Mouse (Mus musculus): ENCODE measurements at regions not wholly inside any gene's neighbourhood (a gene's known extent, or its start where the extent isn't known, plus 50 kb on each side); places are given as distances from the start of the nearest gene placed in this dataset.

DNA sequence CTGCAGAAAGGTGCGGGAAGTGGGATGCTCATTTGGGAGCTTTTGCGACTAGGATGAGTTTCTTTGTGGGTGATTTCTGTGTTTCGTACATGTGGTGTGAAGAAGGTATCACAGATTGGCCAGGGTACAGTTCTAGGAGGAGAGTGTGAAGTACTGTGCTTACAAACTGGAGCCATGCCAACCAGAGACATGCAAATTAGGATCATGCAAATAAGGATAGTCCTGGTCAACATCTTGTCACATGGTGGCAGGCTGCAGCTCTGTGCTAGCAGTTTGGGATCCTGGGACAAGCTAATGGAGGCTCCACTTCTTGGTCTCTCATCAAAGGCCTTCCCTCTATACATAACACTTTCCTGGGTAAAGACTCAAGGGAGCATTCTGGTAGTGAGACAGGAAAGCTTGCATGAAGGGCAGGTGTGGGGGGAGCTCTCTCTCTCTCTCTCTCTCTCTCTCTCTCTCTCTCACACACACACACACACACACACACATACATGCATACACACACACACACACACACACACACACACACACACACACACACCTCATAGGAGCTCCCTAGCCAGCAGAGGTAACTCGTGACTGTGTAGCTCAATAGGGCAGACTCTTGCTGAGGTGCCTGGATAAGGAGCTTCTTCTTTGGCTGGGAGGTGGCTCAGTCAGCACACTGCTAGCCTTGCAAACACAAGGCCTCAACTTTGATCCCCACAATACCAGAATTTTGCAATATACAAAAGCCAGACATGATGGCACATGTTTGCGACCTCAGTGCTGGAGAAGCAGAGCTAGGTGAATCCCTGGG is 177.1 kb upstream of the Ctnnb1 start:
- ATAC-seq (replicated peaks; ENCODE audit: insufficient number of reproducible peaks, low FRiP score, low TSS enrichment, poor library complexity, severe bottlenecking), result no peak

DNA sequence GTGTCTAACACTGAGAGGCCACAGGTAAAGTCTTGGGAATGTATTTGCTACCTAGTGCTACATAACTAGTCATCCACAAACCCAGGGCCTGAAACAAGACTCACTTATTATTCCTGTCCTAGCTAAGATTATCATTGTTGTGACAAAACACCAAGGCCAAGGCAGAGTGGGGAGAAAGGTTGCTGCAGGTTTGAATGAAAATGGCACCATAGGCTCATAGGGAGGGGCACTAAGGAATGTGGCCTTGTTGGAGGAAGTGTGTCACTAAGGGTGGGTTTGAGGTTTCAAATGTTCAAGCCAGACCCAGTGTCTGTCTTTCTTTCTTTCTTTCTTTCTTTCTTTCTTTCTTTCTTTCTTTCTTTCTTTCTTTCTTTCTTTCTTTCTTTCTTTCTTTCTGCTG is 174.9 kb upstream of the Ctnnb1 start:
- no peak for ATAC-seq (replicated peaks; ENCODE audit: insufficient number of reproducible peaks, low FRiP score, low TSS enrichment, poor library complexity, severe bottlenecking)

DNA sequence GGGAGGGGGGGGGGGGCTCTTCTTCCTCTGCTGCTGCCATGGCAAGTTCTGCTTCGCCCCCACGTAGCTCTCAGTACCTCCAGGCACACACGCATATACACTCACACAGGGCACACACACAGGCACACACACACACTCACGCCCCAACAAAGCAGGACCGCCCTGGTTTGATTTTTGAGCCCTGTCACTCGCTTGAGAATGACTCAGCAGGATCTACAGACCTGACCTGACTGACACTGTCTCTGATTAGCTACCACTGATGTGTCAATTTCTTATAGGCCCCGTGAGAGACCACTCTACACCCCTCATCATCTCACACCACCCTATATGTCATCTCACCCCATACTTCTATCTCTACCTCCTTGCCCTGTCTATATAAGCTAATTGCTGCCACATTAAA is 173.5 kb upstream of the Ctnnb1 start:
- ATAC-seq (replicated peaks; ENCODE audit: insufficient number of reproducible peaks, low FRiP score, low TSS enrichment, poor library complexity, severe bottlenecking), result no peak

DNA sequence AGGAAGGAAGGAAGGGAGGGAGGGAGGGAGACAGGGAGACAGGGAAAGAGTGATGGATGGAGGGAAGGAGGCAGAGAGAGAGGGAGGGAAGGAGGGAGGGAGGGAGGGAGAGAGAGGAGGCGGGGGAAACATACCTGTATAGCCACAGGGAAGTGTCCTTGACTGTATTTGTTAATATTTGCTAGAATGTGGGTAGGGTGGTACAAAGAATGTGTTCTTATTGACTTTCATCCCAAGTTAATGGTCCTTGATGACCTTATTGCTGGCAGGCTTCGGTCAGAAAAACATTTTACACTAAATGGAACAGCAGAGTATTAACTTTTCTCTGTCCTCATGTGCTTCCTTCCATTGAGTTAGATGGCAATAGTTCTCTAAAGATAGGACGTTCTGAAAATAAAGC is 171.0 kb upstream of the Ctnnb1 start:
- no peak for ATAC-seq (replicated peaks; ENCODE audit: insufficient number of reproducible peaks, low FRiP score, low TSS enrichment, poor library complexity, severe bottlenecking)

DNA sequence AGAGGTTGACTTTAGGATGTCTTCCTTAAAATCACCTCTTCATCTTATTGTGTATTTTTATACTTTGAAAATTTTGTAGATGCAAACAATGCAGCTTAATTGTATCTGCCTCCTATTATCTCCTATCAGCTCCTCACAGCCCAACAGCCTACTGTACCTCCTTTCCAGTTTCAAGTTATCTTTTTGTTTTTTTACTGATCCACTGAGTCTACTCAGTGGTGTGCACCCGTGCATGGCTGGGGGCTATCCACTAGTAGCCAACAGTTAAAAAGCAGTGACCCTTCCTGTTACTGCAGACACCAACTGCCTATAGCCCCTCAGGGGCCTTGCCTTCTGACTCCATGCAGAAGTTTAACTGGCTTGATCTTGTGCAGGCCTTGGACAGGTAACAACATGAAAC is 170.4 kb upstream of the Ctnnb1 start:
- no peak for ATAC-seq (replicated peaks; ENCODE audit: insufficient number of reproducible peaks, low FRiP score, low TSS enrichment, poor library complexity, severe bottlenecking)

DNA sequence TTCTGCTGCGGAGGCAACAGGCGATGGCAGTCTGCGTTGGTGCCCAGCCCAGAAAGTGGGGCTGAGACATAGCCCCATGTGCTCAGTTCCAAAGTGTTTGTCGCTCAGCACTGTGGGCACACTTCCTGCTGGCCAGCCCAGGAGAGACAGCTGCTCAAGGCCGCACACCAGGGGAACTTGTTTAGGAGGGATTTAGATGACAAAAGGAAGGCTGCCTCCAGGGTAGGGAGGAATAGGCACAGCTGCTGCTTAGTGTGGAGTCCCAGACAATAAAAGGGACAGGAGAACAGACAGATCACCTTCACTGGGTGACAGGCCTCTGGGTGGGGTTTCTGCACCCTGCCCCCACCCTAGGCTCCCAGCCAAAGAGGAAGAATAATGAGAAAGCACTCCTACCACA is 169.2 kb upstream of the Ctnnb1 start:
- no peak for ATAC-seq (replicated peaks; ENCODE audit: insufficient number of reproducible peaks, low FRiP score, low TSS enrichment, poor library complexity, severe bottlenecking)

DNA sequence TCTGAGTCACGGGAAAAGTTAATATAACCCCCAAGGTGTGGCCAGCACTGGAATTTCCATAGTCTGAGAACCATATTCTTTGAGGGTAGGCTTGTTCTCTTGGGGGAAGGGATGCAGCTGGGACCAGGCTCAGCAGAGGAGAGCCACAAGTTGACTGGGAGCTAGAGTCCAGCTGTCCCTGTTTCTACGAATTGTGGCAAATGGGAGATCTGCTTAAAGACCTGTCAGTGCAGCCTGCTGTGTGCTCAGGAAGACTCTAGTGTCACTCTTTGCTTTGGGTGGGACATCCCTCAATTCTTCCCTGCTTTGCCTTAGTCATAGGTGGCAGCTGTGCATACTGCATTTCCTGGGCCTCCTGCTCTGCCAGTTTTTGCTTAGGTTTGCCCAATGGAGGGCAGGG is 165.2 kb upstream of the Ctnnb1 start:
- no peak for ATAC-seq (replicated peaks; ENCODE audit: insufficient number of reproducible peaks, low FRiP score, low TSS enrichment, poor library complexity, severe bottlenecking)

DNA sequence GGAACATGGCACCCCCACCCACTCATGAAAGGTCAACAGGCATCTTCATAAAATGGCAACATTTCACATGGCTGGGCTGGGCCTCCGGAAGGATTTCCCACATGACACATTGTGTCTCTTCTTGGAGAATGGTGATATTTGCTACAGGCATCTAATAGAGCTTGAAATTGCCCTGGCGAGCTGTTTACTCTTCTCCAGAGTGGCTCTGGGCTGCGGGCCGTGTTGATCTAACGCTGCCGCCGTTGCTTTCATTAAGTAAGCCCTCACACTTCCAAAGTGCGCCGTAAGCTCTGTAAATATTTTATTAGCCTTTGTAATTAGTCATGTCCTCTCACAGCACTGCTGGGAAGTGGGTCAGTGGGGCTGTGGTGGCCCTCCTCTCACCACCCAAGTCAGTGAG is 164.4 kb upstream of the Ctnnb1 start:
- ATAC-seq (replicated peaks; ENCODE audit: insufficient number of reproducible peaks, low FRiP score, low TSS enrichment, poor library complexity, severe bottlenecking), result no peak

DNA sequence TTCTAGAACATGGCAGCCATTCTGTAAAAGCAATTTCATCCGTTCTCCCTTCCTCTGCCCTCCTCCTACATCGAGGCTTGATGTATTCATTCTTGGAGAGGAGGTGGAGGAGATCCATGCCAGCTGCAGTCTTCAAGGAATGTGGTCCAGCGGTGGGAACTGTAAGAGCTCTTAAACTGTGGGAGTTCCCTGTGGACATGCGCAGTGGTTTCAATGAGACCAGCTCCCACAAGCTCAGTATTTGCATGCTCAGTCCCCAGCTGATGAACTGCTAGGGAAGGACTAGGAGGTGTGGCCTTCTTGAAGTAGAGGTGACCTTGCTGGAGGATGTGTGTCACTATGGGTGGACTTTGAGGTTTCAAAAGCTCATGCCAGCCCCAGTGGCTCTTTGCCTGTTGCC is 163.7 kb upstream of the Ctnnb1 start:
- ATAC-seq (replicated peaks; ENCODE audit: insufficient number of reproducible peaks, low FRiP score, low TSS enrichment, poor library complexity, severe bottlenecking), result no peak

DNA sequence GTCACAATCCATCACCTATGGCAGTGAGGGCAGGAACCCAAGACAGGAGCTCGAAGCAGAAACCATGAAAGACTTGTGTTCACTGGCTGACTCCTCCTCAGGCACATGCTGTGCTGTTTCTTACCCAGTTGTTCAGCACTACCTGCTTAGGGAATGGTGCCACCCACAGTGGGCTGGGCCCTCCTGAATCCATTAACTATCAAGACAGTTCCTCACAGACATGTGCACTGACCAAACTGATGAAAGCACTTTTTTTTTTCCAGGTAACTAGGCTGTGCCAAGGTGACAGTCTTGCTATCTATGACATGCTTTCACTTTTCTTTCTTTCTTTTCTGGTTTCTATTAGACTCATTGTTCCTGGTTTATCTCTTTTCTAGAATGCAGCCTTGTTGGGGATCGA is 162.1 kb upstream of the Ctnnb1 start:
- ATAC-seq (replicated peaks; ENCODE audit: insufficient number of reproducible peaks, low FRiP score, low TSS enrichment, poor library complexity, severe bottlenecking), result no peak

DNA sequence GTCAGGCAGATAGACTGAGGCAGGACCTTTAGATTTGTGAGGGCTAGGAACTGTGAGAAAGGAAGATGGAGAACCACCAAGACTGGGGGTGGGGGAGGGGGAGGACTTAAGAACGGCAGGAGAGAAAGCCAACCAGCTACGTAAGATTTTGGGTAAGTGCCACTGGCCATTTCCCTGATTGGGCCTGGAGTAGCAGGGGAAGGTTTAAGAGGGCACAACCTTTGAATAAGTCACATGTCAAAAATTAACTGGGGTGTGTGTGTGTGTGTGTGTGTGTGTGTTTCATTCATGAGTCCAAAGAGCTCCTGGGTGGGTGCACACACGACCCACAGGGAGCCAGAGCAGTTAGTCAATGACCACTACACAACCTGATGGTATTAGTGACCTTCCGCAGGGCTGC is 161.6 kb upstream of the Ctnnb1 start:
- ATAC-seq (replicated peaks; ENCODE audit: insufficient number of reproducible peaks, low FRiP score, low TSS enrichment, poor library complexity, severe bottlenecking), result no peak

DNA sequence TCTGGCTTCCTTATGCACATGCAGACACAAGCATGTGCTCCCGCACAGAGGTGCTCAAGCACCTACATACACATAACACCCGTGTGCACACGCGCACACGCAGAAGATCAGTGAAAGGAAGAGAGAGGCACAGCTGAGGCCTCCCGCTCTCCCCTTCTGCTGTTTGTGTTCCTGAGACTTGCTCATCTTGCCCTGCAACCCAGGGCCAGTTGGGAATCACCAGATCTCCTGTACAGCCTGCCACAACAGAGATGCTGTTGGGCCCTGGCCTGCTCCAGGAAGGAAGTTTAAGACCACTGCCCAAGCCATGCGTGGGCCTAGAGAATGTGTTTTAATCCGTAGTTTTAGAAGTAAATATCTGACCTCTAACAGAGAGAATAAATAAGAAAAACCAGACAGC is 160.0 kb upstream of the Ctnnb1 start:
- no peak for ATAC-seq (replicated peaks; ENCODE audit: insufficient number of reproducible peaks, low FRiP score, low TSS enrichment, poor library complexity, severe bottlenecking)

DNA sequence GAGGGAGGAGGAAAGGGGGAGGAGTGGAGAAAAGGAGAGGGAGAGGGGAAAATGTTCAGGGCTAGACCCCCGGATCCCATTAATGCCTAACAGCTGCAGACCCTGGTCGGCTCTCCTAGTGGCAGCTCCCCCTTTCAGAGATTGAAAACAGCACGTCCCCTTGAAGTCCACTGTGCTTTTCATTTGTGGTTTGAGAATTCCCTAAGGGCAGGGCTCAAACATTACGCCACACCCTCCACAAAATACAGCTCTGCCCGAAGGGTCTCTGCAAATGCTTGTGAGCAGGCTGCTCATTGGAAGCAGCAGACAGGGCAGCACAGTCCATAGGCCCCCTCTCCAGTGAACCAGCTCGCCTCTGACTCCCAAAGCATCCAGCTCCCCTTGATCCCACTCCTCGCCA is 159.3 kb upstream of the Ctnnb1 start:
- ATAC-seq (replicated peaks; ENCODE audit: insufficient number of reproducible peaks, low FRiP score, low TSS enrichment, poor library complexity, severe bottlenecking), result no peak

DNA sequence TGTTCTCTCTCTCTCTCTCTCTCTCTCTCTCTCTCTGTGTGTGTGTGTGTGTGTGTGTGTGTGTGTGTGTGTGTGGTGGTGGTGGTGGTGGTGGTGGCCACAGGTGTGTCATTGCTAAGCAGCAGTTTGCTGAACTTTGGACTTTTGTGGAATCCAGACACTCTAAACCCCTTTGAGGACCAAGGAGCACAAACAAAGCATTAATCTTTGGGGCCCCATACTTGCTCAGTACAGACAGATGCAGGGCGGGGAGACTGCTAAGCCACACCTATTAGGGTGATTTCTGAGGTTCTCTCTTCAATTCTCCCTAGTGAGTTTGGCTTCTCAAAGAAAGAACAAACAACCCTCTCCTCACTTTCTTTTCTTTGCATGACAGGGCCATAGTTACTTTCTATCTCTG is 158.1 kb upstream of the Ctnnb1 start:
- ATAC-seq (replicated peaks; ENCODE audit: insufficient number of reproducible peaks, low FRiP score, low TSS enrichment, poor library complexity, severe bottlenecking), result no peak

DNA sequence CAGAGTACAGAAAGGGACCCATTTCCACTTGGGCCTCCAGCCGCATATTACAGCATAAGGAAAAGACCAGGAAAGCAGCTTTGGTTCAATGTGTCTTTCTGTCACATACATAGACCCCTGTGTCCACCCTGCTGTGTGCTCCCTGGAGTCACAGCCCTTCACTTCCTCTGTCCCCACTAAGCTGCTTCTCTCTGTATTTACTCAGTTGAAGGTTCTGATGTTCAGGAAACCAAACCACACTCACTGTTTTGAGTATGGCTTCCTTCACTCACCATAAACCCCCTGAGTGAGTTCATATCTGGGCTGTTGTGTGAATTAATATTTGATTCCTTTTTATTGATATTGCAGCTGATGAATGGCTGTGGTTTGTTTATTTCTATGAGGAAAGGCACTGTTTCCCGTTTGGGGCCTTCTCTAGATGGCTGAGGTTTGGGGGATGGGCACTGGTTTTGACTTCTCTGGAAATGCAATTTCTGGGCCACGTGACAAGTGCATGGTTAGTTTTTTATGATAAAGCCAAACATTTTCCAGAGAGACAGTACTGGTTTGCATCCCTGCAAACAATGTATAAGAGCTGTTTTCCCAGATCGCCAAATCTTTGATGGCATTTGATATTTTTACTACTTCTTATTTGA is 157.0 kb upstream of the Ctnnb1 start:
- ATAC-seq (replicated peaks; ENCODE audit: insufficient number of reproducible peaks, low FRiP score, low TSS enrichment, poor library complexity, severe bottlenecking), result no peak

DNA sequence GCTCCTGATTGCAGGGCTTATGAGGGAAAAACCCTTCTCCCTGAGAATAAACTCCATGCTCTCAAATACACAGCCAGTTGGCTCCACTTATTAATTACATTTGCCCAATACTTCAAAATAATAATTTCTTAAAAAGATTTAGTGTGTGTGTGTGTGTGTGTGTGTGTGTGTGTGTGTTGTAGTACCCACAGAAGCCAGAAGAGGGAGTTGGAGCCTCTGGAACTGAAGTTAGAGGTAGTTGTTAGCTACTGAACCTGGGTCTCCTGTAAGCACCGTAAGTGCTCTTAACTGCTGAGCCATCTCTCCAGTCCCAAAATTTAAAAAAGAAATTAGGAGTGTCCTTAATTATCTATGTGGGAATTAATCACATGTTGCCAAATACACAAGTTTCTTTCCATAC is 154.8 kb upstream of the Ctnnb1 start:
- no peak for ATAC-seq (replicated peaks; ENCODE audit: insufficient number of reproducible peaks, low FRiP score, low TSS enrichment, poor library complexity, severe bottlenecking)

DNA sequence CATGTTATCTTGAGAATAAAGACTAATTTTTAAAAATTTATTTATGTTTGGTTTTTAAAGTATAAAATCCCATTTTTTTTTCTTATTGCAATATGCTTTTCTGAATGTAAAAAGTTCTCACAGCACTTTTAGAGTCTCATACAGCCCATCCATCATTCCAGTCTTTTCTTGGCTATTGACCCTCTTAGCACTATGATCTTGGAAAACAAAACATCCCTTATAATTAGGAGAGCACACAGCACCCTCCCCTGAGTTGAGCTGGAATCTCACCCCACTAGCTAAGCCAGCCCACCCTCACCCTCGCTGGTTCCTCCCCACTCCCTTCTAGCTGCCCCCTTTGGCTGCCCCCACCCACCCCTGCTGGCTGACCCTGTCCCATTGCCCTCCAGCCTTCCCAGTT is 154.2 kb upstream of the Ctnnb1 start:
- no peak for ATAC-seq (replicated peaks; ENCODE audit: insufficient number of reproducible peaks, low FRiP score, low TSS enrichment, poor library complexity, severe bottlenecking)

DNA sequence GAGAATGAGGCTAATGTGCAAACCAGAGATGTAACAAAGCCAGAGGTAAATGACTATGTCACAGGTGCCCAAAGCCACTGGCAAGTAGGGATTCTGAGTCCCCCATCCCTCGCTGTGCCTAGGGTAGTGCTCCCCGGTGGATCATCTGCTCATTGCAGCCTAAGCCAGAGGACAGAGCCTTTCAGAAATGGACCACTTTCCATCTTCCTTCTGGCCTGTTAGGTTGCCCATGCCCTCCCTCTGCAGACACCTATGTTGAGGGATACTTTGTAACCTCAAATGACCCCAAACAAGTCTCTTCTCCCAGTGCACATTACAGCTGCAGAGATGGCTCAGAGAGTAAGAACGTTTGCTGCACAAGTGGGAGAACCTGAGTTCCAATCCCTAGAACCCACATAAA is 153.3 kb upstream of the Ctnnb1 start:
- no peak for ATAC-seq (replicated peaks; ENCODE audit: insufficient number of reproducible peaks, low FRiP score, low TSS enrichment, poor library complexity, severe bottlenecking)

DNA sequence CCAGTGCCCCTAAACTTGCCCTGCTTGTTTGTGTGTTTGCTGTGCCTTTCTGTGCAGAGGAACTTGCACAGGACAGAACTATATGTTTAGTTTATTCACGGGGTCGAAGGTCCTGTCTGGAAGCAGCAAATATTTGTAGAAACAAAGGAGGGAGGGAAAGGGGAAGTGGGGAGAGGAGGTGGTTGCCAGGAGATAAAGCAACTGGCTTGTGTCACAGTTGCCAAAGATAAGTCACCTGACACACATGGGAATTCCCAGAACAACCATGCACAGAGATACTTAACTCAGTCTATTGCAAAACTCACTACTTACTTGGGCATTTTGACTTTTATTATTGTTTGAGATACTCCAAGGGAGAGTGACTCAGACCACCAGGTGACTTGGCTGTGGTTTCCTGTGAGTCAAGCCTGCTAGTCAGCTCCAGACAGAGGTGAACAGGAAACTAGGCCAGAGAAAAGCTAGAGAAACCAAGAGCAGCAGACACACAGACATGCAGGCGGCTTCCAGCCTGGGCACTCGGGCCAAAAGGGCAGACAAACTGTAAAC is 152.5 kb upstream of the Ctnnb1 start:
- ATAC-seq (replicated peaks; ENCODE audit: insufficient number of reproducible peaks, low FRiP score, low TSS enrichment, poor library complexity, severe bottlenecking), result peak; percentile 65

DNA sequence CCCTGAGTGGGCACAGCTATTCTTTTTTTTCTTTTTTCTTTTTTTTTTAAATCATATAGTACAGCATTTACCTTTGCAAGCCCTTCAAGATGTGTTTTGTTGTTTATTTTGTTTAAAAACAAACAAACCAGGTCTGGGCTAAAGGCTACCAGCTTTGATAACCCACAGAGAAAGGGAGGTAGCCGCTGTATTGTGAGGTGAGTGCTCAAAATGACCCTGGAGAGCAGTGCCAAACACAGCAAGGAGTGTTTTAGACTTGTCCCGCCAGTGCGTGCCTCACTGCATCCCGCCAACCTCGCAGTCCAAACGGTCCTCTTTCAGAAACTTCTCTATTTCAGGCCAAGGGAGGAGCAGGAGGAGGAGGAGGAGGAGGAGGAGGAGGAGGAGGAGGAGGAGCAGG is 152.0 kb upstream of the Ctnnb1 start:
- no peak for ATAC-seq (replicated peaks; ENCODE audit: insufficient number of reproducible peaks, low FRiP score, low TSS enrichment, poor library complexity, severe bottlenecking)
